Mouse (Mus musculus) left cerebral cortex, adult 9 months (tissue): ENCODE results near the gene Mgat4e.

Experiments
- DNase-seq, 2 experiments: peaks; one replicate each; pipeline ENCODE4 v3.0.0; 2022; ENCODE audit warnings: low spot score in 2 of 2

Gene Mgat4e

GRCm38 (mm10) chr1:134549632-134550132, at the start of gene Mgat4e:
TSS of gene Mgat4e (minus strand) at chr1:134549682.
- DNase-seq, result no peak

DNA sequence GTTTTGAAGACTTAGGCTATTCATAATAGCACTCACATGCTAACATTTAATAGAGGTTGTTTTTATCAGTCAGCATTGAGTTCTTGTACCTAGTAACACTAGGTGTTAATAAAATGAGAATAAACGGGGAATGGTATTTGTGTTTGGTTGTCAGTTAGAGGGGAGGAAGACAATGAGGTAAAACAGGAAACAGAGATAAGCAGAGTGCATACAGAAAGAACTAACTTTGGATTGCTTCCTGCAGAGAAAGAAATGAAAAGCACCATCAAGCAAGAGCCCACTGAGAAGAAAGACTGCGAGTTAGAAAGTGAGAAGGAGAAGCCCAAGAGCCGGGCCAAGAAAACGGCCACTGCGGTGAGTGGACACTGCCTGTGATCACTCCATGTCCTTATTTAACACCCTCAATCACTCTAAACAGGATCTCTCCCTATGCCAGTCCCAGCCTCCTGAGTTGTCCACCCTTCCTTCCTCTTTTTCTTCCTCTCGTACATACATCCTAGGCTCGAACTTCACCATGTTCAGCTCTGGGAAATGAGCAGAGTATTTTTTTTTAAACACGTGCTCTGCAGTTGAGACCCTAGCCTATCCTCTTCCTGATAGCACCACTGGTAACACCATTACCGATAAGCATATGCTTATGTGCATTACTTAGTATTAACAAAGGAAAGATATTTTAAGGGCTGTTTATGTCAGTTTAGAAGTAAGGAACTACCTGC, 48.0 kb upstream of the Mgat4e start:
- DNase-seq, result no peak

DNA sequence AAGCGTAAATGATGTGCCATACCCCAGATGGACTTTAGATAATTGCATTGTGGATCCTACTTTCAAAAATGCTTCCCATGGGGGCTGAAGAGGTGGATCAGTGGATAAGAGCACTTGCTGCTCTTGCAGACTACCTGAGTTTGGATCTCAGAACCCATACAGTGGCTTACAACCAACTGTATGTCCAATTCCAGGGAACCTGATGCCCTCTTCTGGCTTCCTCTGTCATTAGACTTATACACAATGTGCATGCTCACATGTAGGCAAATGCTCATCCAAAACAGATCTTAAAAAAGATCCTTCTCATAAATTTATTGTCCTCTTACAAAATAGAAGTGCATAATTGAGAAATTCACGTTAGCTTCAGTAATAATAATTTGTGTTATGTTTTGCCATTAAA, 42.3 kb upstream of the Mgat4e start:
- DNase-seq, result no peak

DNA sequence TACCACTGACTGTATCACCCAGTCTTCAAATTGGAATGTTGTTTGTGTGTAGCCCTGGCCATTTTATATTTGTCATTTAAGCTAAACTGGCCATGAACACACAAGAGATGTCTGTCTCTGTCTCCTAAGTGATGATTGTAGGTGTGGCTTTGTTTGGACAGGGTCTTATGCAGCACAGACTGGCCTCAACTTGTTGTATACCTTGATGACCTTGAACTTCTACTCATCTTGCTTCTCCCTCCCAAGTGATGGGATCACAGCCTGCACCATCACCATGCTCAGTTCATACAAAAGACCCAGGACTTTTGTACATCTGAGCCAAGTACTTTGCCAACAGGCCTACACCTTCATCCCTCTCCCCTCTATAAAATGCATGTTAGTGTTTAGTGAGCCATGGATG, 40.2 kb upstream of the Mgat4e start:
- DNase-seq, result no peak

- no peak for DNase-seq
Measured at GRCm38 (mm10) chr1:134583560-134583959, 34.1 kb upstream of the Mgat4e start.

- DNase-seq, result no peak
Measured at GRCm38 (mm10) chr1:134580796-134581195, 31.3 kb upstream of the Mgat4e start.

DNA sequence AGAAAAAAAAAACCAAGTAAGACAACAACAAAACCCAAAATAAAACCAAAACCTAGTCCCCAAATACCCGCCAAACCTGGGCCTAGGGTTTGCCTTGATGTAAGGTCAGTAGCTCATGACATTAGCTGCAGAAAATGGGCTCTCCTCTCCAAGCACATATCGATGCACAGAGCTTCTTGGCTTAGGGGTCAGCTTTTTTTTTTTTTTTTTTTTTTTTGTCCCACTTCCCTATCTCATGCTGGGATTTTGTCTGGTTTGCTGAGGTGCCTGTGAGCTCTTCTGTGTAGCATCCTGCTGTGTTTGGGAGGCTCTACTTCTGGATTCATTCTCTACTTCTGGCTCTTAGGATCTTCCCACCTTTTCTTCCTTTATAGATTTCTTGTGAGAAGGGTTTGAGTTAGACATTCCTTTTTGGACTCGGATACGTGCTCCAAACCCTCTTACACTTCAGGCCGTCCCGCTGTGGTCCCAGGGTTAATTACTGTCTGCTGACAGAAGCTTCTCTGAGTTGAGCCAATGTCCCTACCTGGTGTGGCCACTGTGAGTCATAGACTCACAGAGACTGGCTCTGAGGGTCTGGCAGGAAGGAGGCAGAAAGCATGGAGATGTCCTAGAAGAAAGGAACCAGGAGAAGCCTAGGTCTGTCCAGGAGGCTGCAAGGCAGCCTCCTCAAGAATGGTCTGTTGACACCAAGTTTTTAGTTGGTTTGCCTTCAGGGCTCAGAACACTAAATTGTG, 28.1 kb upstream of the Mgat4e start:
- no peak for DNase-seq

DNA sequence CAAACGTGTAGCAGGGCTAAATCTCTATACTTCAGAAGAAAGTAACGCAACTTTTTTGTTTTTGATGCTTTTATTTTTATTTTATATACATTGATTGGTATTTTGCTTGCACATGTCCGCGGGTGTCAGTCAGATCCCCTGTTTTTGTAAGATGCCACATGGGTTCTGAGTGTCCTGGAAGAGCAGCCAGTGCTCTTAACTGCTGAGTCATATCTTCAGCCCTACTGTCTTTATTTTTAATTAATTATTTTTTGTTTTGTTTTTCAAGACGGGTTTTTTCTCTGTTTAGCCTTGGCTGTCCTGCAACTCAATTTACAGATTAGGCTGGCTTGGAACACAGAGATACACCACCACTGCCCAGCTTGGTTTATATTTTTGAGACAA, 24.4 kb upstream of the Mgat4e start:
- no peak for DNase-seq

DNA sequence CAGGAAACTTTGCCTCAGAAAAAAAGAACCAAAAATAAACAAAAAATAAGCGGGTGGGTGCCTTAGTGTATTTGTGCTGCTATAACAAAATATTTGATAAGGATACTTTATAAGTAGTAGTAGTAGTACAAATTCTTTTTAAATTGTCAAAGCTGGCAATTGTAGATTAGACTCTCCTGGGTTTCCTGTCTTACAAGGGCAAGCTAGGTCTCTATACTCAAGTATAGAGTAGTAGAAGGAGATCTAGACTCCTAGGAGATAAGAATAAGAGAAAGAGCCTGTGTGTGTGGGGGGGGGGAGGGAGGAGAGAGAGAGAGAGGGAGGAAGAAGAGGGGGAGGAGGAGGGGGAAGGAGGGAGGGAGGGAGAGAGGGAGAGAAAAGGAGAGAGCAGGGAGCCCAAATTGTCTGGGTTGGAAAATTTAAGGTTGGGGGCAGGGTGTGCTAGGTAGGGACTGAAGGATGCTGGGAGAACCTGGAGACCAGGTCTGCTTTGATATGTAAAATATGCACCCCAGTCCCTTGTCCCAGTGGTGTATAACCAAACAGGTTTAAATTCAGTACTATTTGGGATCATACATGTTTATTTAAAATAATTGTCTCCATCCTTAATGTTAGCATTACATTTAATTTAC, 23.9 kb upstream of the Mgat4e start:
- no peak for DNase-seq

- no peak for DNase-seq
Measured at GRCm38 (mm10) chr1:134570631-134571030, 21.1 kb upstream of the Mgat4e start.

DNA sequence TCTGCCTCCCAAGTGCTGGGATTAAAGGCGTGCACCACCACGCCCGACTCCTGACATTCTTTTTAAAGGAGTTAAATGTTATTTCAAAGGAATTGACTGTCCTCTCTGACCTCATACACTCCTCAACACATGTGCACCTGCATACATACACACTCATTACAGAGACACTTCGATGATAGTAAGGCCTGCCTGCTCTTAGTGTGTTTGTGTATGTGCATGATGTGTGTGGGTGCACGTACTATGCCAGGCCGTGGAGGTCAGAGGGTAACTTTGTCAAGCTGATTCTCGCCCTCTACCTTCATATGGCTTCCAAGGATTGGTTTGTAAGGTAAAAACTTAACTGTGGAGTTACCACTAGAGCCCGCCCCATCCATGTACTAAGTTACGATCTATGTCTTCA, 20.7 kb upstream of the Mgat4e start:
- no peak for DNase-seq

GRCm38 (mm10) chr1:134567511-134567910, 18.0 kb upstream of the Mgat4e start:
- no peak for DNase-seq

DNA sequence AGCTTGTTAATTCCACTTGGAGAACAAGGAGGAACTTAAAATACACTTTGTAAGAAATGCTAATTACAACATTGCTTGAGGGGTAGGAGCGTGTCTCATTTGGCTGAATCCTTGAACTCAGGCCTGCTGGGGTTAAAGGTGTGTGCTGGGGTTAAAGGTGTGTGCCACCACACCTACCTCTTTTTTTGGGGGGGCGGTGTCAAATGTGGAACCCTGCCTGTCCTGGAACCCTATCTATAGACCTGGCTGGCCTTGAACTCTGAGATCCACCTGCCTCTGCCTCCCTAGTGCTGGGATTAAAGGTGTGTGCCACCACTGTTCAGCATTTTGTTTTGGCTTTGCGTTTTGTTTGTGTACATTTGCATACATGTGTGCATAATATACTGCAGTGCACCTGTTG, 14.2 kb upstream of the Mgat4e start:
- DNase-seq, result no peak

DNA sequence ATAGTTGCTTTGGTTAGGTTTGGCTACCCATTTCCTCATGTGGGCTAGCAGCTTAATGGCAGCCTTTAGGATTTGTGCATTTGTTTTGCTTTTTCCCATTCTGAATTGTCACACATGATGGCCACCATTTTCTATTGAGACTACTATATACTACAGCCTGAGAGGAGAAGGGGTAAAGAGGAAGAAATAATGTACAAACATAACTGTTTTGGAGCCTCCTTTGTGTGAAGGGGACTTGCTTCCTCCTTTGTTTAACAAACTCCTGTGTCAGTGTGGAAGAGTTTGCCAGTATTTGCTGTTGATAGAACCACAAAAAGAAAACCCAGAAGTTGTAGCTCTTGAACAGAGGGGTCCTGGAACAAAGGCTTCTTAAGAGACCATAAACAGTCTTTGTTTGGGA, 13.0 kb upstream of the Mgat4e start:
- DNase-seq, result no peak

DNA sequence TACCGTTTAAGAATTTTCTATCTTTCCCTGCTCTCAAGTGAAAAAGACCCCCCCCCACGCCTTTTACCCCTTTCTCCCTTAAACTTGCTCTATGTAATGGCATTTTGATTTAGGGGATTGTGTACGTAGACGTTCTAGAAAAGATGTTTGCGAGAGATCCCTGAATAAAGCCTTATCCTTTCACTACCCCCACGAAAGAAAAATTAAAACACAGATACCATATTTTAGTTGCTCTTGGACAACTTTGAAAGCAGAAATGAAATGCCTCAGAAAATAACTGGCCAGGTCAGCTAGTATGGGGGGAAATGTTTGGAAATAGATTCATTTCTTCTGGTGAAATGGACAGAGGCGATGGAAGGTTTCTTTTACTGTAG, 12.3 kb upstream of the Mgat4e start:
- DNase-seq, result no peak

- DNase-seq, result peak in 1 of 2 experiments; percentile 19
Measured at GRCm38 (mm10) chr1:134560801-134561769, 11.6 kb upstream of the Mgat4e start.

- DNase-seq, result peak in 1 of 2 experiments; percentile 24
Measured at GRCm38 (mm10) chr1:134560396-134560795, 10.9 kb upstream of the Mgat4e start.

DNA sequence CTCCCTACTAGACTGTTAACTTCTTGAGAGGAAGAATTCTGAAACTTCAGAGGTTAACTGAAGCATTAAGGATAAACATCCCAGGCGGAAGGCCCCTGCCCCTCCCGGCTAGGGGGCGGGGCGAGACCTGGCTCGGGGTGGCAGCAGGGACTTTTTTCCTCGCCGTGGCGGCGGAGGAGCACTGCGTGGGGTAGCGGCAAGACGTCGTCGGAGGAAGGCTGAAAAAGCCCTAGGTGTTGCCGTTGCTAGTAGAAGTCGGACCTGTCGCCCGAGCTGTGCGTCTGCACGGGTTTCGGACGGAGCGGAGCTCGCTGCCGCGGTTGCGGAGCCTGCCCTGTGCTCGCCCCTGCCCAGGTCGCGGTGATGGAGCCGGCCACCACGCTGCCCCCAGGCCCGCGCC, 10.5 kb upstream of the Mgat4e start, which contains the start of gene Kdm5b:
Gene Kdm5b (plus strand): TSS at position 196 of the 400 bp plus-strand sequence.
- DNase-seq, result peak in 1 of 2 experiments; percentile 84

DNA sequence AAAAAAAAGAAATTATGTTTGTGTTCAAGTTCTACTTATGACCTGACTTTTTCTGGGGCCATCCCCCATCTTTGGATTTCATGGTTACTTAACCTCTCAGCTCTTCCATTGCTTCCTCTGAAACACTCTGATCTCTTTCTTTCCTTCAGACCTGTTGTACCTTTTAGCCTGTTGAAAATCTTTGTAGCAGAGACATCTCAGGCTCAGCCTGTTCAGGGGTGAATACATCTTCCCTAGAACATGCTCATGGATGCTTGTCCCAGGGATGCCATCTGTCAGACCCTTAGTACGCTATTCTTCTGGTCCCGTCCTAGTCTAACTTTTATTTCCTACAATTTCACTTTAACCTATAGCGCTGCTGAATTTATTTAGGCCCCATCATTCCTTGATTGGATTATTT, 9.7 kb upstream of the Mgat4e start:
- no peak for DNase-seq

- DNase-seq, result no peak
Measured at GRCm38 (mm10) chr1:134558511-134558910, 9.0 kb upstream of the Mgat4e start.

DNA sequence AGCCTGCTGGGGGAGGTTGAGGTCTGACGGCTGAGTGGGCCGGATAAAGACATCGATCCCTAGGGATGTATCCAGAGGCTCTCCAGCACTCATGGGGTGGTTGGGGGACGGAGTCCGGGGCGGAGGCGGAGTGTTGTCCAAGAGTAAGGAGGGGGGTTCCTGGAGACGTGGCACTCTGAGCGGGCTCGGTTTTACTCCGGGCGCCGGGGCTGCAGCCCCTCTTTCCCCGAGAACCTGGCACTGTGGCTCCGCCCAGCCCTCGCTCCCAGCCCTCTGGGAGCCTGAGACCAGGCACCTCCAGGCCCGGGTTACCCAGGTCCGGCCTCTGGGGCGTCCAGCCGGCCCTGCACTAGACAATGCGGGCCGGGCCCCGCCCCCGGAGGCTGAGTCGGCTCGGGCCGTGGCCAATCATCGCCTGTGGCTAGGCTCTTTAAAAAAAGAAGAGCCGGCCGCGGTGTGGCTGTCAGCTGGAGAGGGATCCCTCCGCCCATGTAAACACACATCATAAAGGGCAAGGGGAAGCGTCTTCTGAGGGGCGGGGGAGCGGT, 7.3 kb upstream of the Mgat4e start:
- DNase-seq, result peak; percentile 85 to 96
